Mouse (Mus musculus): ENCODE results near the gene Asl.

DNA sequence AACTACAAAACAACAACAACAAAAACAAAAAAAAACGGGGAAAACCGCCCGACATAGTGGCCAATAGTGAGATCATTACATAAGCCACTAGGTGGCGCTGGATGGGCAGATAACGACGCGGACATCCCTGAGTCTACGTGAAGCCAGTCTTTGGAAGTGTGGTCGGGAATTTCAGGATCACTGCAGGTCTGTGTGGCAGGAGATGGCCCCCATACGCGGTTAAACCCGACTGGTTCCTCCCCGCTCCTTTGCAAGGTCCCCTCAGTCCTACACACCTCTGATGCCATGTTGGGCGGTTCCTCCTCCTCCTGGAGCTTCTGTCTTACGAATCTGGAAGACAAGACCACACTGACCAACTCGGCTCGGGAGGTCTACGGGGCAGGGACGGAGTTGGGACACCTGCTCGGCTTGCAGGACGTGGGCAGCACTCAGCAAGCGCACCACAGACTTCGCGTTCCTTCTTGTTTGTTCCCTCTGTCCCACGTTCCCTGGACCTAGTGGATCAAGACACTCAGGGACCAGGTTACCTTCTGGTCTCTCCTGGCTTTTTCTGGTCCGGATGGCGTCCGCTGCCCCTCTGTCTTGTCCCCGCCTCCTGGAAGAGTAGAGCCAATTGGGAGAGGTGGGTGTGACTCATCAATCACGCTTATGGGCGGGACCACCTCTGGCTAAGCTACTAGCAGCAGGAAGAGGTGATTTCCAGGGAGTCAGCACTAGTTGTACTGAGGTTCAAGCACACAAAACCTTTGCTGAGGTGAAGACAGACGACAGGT lies 5.1 kb downstream of the Asl start:
- TF ChIP-seq MAZ (IDR thresholded peaks at IDR 0.05; ENCODE audit: low read depth, low read length) (no peak), POLR2A (IDR thresholded peaks at IDR 0.05; ENCODE audit: control insufficient read depth in 1 of 2, insufficient read depth in 1 of 2, low read depth in 1 of 2, low read length in 2 of 2, poor library complexity in 1 of 2) (peak; percentile 55 to 82; a peak in 3 of 4 replicates), TAL1 (IDR thresholded peaks at IDR 0.05; ENCODE audit: low read length) (no peak), EP300 (IDR thresholded peaks at IDR 0.05; ENCODE audit: low read depth in 1 of 2, low read length in 2 of 2) (no peak; a peak in 1 of 4 replicates), MAX (IDR thresholded peaks at IDR 0.05; ENCODE audit: low read length) (no peak), HCFC1 (IDR thresholded peaks at IDR 0.05; ENCODE audit: low read depth, low read length) (peak; percentile 36), CTCF (IDR thresholded peaks at IDR 0.05 in 2 of 3, conservative IDR thresholded peaks at IDR 0.05 in 1 of 3; ENCODE audit: control insufficient read depth in 1 of 3, insufficient read depth in 1 of 3, low read depth in 2 of 3, low read length in 3 of 3, poor library complexity in 1 of 3, severe bottlenecking in 1 of 3) (peak; percentile 79 to 84 (median 80)), USF2 (IDR thresholded peaks at IDR 0.05; ENCODE audit: borderline replicate concordance in 1 of 2, insufficient read depth in 1 of 2, low read depth in 1 of 2, low read length in 2 of 2) (no peak)
